Mouse (Mus musculus): ENCODE data around the gene Pm20d1.

- TF ChIP-seq CTCF (IDR thresholded peaks at IDR 0.05; ENCODE audit: low read depth) (no peak), EP300 (IDR thresholded peaks at IDR 0.05; ENCODE audit: low read depth) (no peak)
Measured at GRCm38 (mm10) chr1:131761079-131761831, 35.9 kb upstream of the Pm20d1 start.

Measured in liver, postnatal 0 days (tissue).